Mouse (Mus musculus): ENCODE results near the gene Adamts8.

DNA sequence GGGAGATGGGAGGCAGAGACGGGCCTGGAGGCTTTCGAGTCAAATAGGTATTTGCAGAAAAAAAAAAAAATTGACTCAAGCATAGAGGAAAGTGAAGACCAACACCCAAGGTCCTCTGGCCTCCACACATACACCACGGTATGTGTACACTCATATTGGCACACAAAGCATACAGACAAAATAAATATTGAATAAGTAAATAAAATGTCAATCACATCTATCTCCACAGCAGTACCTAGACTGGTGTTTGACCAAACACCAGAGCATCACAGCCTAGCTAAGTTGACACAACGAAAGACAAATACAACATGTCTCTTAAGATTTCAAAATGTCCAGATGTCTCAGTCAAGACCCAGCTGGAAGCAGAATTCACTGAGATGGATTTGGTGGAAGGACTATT, 71.1 kb downstream of the Adamts8 start:
- TF ChIP-seq CTCF (conservative IDR thresholded peaks at IDR 0.05 in 1 of 2, IDR thresholded peaks at IDR 0.05 in 1 of 2; ENCODE audit: low read depth in 2 of 2, low read length in 2 of 2): no peak
- no peak for TF ChIP-seq EP300 (IDR thresholded peaks at IDR 0.05; ENCODE audit: low read length)
- TF ChIP-seq HCFC1 (IDR thresholded peaks at IDR 0.05; ENCODE audit: low read depth, low read length): no peak
- no peak for TF ChIP-seq UBTF (IDR thresholded peaks at IDR 0.05; ENCODE audit: low read depth, low read length)
- no peak for TF ChIP-seq MYC (IDR thresholded peaks at IDR 0.05; ENCODE audit: low read depth, low read length)
- no peak for TF ChIP-seq USF2 (conservative IDR thresholded peaks at IDR 0.05; ENCODE audit: low read depth, low read length)
- no peak for TF ChIP-seq NELFE (IDR thresholded peaks at IDR 0.05; ENCODE audit: low read depth, low read length)
- no peak for TF ChIP-seq CHD1 (IDR thresholded peaks at IDR 0.05; ENCODE audit: low read depth, low read length)
- TF ChIP-seq POLR2A (IDR thresholded peaks at IDR 0.05; ENCODE audit: low read depth, low read length): no peak
- TF ChIP-seq RAD21 (IDR thresholded peaks at IDR 0.05; ENCODE audit: low read depth, low read length): no peak
